Mouse (Mus musculus): ENCODE results near the gene Eef1akmt4. TPM values are rescaled to one million over a fixed set of nuclear protein-coding genes. Genes with fewer than 3 reads are reported as not detected.
A peak's percentile ranks its signal among the peaks of the same experiment; 100 is the strongest.

The Eef1akmt4 gene
- polyA plus RNA-seq, 1 experiment from 2014 or later: 33.4 TPM

- H3K4me1 ChIP-seq (replicated peaks): peaks cover 27% of the 10 kb centered on the region
- H3K27ac ChIP-seq: peak overlapping the region; percentile 95
- peaks cover 46% of the 10 kb centered on the region for H3K36me3 ChIP-seq
- H3K4me3 ChIP-seq: peak overlapping the region; percentile 88
- H3K9me3 ChIP-seq: no peaks in the 10 kb centered on the region
- peak; percentile 85 for DNase-seq (ENCODE audit: low spot score)
- no peaks in the 10 kb centered on the region for H3K27me3 ChIP-seq (ENCODE audit: insufficient read depth, poor library complexity, severe bottlenecking)
- WGBS: under 1% methylated on average over 28 of the region's 28 CpGs
Measured at GRCm38 (mm10) chr16:20610501-20611356, 664 bp upstream of the Eef1akmt4 start.

GRCm38 (mm10) chr16:20619541-20620398, 8.4 kb downstream of the Eef1akmt4 start:
- H3K9me3 ChIP-seq: no peaks in the 10 kb centered on the region
- peak overlapping the region; percentile 95 for H3K27ac ChIP-seq
- WGBS: 1% methylated on average over 69 of the region's 83 CpGs
- H3K27me3 ChIP-seq (ENCODE audit: insufficient read depth, poor library complexity, severe bottlenecking): peaks cover 26% of the 10 kb centered on the region
- H3K4me1 ChIP-seq (replicated peaks): peaks cover 40% of the 10 kb centered on the region
- DNase-seq (ENCODE audit: low spot score): peak; percentile 64
- peak overlapping the region; percentile 80 for H3K4me3 ChIP-seq
- peaks cover 16% of the 10 kb centered on the region for H3K36me3 ChIP-seq

GRCm38 (mm10) chr16:20620399-20620735, 9.0 kb downstream of the Eef1akmt4 start:
- Histone ChIP-seq H3K9me3 (no peaks in the 10 kb centered on the region), H3K36me3 (peaks cover 16% of the 10 kb centered on the region), H3K4me1 (replicated peaks) (peaks cover 40% of the 10 kb centered on the region), H3K27me3 (ENCODE audit: insufficient read depth, poor library complexity, severe bottlenecking) (peaks cover 26% of the 10 kb centered on the region), H3K27ac (peak overlapping the region; percentile 95), H3K4me3 (peak overlapping the region; percentile 80)
- 1% methylated on average over 9 of the region's 9 CpGs for WGBS
- no peak for DNase-seq (ENCODE audit: low spot score)

GRCm38 (mm10) chr16:20620751-20621190, 9.4 kb downstream of the Eef1akmt4 start:
- Histone ChIP-seq H3K27me3 (ENCODE audit: insufficient read depth, poor library complexity, severe bottlenecking) (peaks cover 26% of the 10 kb centered on the region), H3K36me3 (peaks cover 16% of the 10 kb centered on the region), H3K4me3 (peak overlapping the region; percentile 80), H3K27ac (peak overlapping the region; percentile 95), H3K4me1 (replicated peaks) (peaks cover 40% of the 10 kb centered on the region), H3K9me3 (no peaks in the 10 kb centered on the region)
- WGBS: under 1% methylated on average over 32 of the region's 32 CpGs
- DNase-seq (ENCODE audit: low spot score): no peak

- no peaks in the 10 kb centered on the region for H3K9me3 ChIP-seq
- H3K4me3 ChIP-seq: peak within 1 kb of the TSS; percentile 80
- H3K27me3 ChIP-seq (ENCODE audit: insufficient read depth, poor library complexity, severe bottlenecking): peaks cover 26% of the 10 kb centered on the region
- peak within 1 kb of the TSS; percentile 95 for H3K27ac ChIP-seq
- peaks cover 40% of the 10 kb centered on the region for H3K4me1 ChIP-seq (replicated peaks)
- WGBS: 1% methylated on average over 85 of the region's 92 CpGs
- peaks cover 16% of the 10 kb centered on the region for H3K36me3 ChIP-seq
- peak; percentile 74 for DNase-seq (ENCODE audit: low spot score)
Measured at GRCm38 (mm10) chr16:20621191-20621990, 10.0 kb downstream of the Eef1akmt4 start, which contains the start of gene Camk2n2. Gene Camk2n2 (minus strand): TSS chr16:20621287.

GRCm38 (mm10) chr16:20621991-20622685, 10.7 kb downstream of the Eef1akmt4 start:
- peaks cover 16% of the 10 kb centered on the region for H3K36me3 ChIP-seq
- H3K4me3 ChIP-seq: peak overlapping the region; percentile 80
- peaks cover 26% of the 10 kb centered on the region for H3K27me3 ChIP-seq (ENCODE audit: insufficient read depth, poor library complexity, severe bottlenecking)
- H3K27ac ChIP-seq: peak overlapping the region; percentile 95
- DNase-seq (ENCODE audit: low spot score): peak; percentile 80
- H3K9me3 ChIP-seq: no peaks in the 10 kb centered on the region
- WGBS: under 1% methylated on average over 37 of the region's 37 CpGs
- H3K4me1 ChIP-seq (replicated peaks): peaks cover 40% of the 10 kb centered on the region

- 69% methylated on average over 2 of the region's 2 CpGs for WGBS
- no peak for DNase-seq (ENCODE audit: low spot score)
- H3K9me3 ChIP-seq: no peaks in the 10 kb centered on the region
- peaks cover 40% of the 10 kb centered on the region for H3K4me1 ChIP-seq (replicated peaks)
- no peak overlapping the region for H3K4me3 ChIP-seq
- H3K36me3 ChIP-seq: peaks cover 8% of the 10 kb centered on the region
- H3K27ac ChIP-seq: no peak overlapping the region
- H3K27me3 ChIP-seq (ENCODE audit: insufficient read depth, poor library complexity, severe bottlenecking): peaks cover 25% of the 10 kb centered on the region
Measured at GRCm38 (mm10) chr16:20623211-20623610, 11.8 kb downstream of the Eef1akmt4 start.

GRCm38 (mm10) chr16:20628871-20629391, 17.5 kb downstream of the Eef1akmt4 start:
- Histone ChIP-seq H3K27ac (no peak overlapping the region), H3K27me3 (ENCODE audit: insufficient read depth, poor library complexity, severe bottlenecking) (peaks cover 29% of the 10 kb centered on the region), H3K9me3 (no peaks in the 10 kb centered on the region), H3K4me3 (no peak overlapping the region), H3K36me3 (no peaks in the 10 kb centered on the region), H3K4me1 (replicated peaks) (peaks cover 17% of the 10 kb centered on the region)
- DNase-seq (ENCODE audit: low spot score): no peak
- 62% methylated on average over 11 of the region's 11 CpGs for WGBS

GRCm38 (mm10) chr16:20629731-20630634, 18.6 kb downstream of the Eef1akmt4 start, which contains the start of gene Ece2:
Gene Ece2 (plus strand): TSS chr16:20629828.
- peak; percentile 50 for DNase-seq (ENCODE audit: low spot score)
- H3K36me3 ChIP-seq: no peaks in the 10 kb centered on the region
- peaks cover 17% of the 10 kb centered on the region for H3K4me1 ChIP-seq (replicated peaks)
- H3K4me3 ChIP-seq: peak within 1 kb of the TSS; percentile 72
- H3K9me3 ChIP-seq: no peaks in the 10 kb centered on the region
- peaks cover 29% of the 10 kb centered on the region for H3K27me3 ChIP-seq (ENCODE audit: insufficient read depth, poor library complexity, severe bottlenecking)
- WGBS: 7% methylated on average over 54 of the region's 54 CpGs
- peak within 1 kb of the TSS; percentile 88 for H3K27ac ChIP-seq

GRCm38 (mm10) chr16:20637410-20637809, 26.0 kb downstream of the Eef1akmt4 start:
- H3K4me3 ChIP-seq: no peak overlapping the region
- 87% methylated on average over 8 of the region's 8 CpGs for WGBS
- H3K4me1 ChIP-seq (replicated peaks): peaks cover 3% of the 10 kb centered on the region; the same call in 1 of the 2 replicates
- H3K27ac ChIP-seq: no peak overlapping the region
- no peaks in the 10 kb centered on the region for H3K9me3 ChIP-seq
- H3K27me3 ChIP-seq (ENCODE audit: insufficient read depth, poor library complexity, severe bottlenecking): no peaks in the 10 kb centered on the region
- no peaks in the 10 kb centered on the region for H3K36me3 ChIP-seq
- DNase-seq (ENCODE audit: low spot score): no peak

- H3K4me1 ChIP-seq (replicated peaks): peaks cover 3% of the 10 kb centered on the region; the same call in 1 of the 2 replicates
- H3K27ac ChIP-seq: no peak overlapping the region
- H3K27me3 ChIP-seq (ENCODE audit: insufficient read depth, poor library complexity, severe bottlenecking): no peaks in the 10 kb centered on the region
- no peak for DNase-seq (ENCODE audit: low spot score)
- WGBS: 88% methylated on average over 8 of the region's 8 CpGs
- no peaks in the 10 kb centered on the region for H3K9me3 ChIP-seq
- no peak overlapping the region for H3K4me3 ChIP-seq
- H3K36me3 ChIP-seq: no peaks in the 10 kb centered on the region
Measured at GRCm38 (mm10) chr16:20638367-20638766, 27.0 kb downstream of the Eef1akmt4 start.
